Mouse (Mus musculus) hindbrain, postnatal 0 days (tissue): Measurements from ENCODE around the gene Hoxc11. TPM values are rescaled to one million over a fixed set of nuclear protein-coding genes. Genes with fewer than 3 reads are reported as not detected.

Experiments
- ATAC-seq: fragments of 200-750 bp; cut with Nextera tagmentation; 2 replicates; pipeline ENCODE4 v1.8.0; 2017; ENCODE audit warnings: mild to moderate bottlenecking, moderate TSS enrichment, moderate library complexity
- DNase-seq: peaks from one replicate; pipeline ENCODE4 v3.0.0-alpha.2; 2015; ENCODE audit warnings: low spot score
- H3K27ac ChIP-seq: fragments of 300-500 bp; sonication (generic); 2 replicates; pipeline ENCODE4 v1.5.1; 2014; ENCODE audit warnings: mild to moderate bottlenecking
- H3K27me3 ChIP-seq: fragments of 300-500 bp; sonication (generic); 2 replicates; pipeline ENCODE4 v1.6.1; 2014; ENCODE audit warnings: low read length, mixed read lengths; ENCODE audit not compliant: insufficient read depth
- H3K36me3 ChIP-seq: fragments of 300-500 bp; sonication (generic); 2 replicates; pipeline ENCODE4 v1.6.1; 2014; ENCODE audit warnings: low read length, mixed read lengths; ENCODE audit not compliant: insufficient read depth
- H3K4me1 ChIP-seq: fragments of 300-500 bp; sonication (generic); 2 replicates; pipeline ENCODE4 v1.6.1; 2014; ENCODE audit warnings: antibody characterized with exemption, low read length, mixed read lengths; ENCODE audit not compliant: insufficient read depth
- H3K4me2 ChIP-seq: fragments of 300-500 bp; sonication (generic); 2 replicates; pipeline ENCODE4 v1.6.1; 2014; ENCODE audit warnings: low read depth, mild to moderate bottlenecking, low read length, moderate library complexity, mixed read lengths
- H3K4me3 ChIP-seq: fragments of 300-500 bp; sonication (generic); 2 replicates; pipeline ENCODE4 v1.5.1; 2014; ENCODE audit warnings: low read length
- H3K9ac ChIP-seq: fragments of 300-500 bp; sonication (generic); replicated peaks from 2 replicates; pipeline ENCODE4 v1.6.1; 2014; ENCODE audit warnings: mild to moderate bottlenecking, low read length, moderate library complexity, mixed read lengths
- H3K9me3 ChIP-seq: fragments of 300-500 bp; sonication (generic); 2 replicates; pipeline ENCODE4 v1.6.1; 2016; ENCODE audit warnings: low read length, mixed read lengths
- CTCF ChIP-seq: IDR thresholded peaks from 2 replicates; pipeline ENCODE4 v1.5.1; 2016; ENCODE audit warnings: antibody characterized with exemption, control low read depth, low read depth
- WGBS: fragments of 180-500 bp; shearing (Covaris S2); extraction: QIAGEN DNeasy Blood & Tissue Kit; methylation state at CpG from one replicate; pipeline ENCODE4 v1.1.7; 2014; 5-methylcytosine and 5-hydroxymethylcytosine counted together
- polyA plus RNA-seq: library from polyadenylated mRNA; unstranded; fragments of >200 nt; fragmentation: Nextera tagmentation; extraction: Ambion mirVana; gene quantifications from 2 replicates; pipeline ENCODE4 v1.2.1, GENCODE M21; 2015
- total RNA-seq: library from RNA; depleted of rRNA; stranded (reverse); fragments of >200 nt; gene quantifications from 2 replicates; pipeline ENCODE4 v1.2.3, GENCODE M21; 2014

Gene Hoxc11
- total and polyA plus RNA-seq, 2 experiments from 2014 or later, result not detected

DNA sequence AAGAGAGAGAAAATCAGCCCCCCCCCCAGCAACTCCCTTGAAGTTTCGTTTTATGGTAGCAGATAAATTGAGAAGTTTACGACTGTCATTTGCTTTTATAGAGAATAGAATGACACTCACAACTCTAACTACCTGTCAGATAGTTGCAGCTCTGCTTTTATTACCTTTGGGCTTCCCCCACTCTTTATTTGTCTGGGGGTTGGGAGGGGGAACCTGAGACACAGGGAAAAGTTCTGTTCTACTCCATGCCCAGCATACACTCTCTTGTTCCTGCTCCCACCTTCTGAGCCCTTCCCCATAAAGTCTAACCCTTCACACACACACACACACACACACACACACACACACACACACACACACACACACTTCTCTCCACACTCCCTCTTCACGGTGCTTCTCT lies 38.6 kb downstream of the Hoxc11 start:
- no peak overlapping the region for H3K9ac ChIP-seq
- ATAC-seq (no peak), DNase-seq (no peak)
- 1% methylated on average over 3 of the region's 3 CpGs for WGBS
- no peaks in the 10 kb centered on the region for H3K9me3 ChIP-seq
- H3K4me1 ChIP-seq, result no peaks in the 10 kb centered on the region
- H3K27me3 ChIP-seq, result peaks cover 91% of the 10 kb centered on the region
- no peak overlapping the region for H3K27ac ChIP-seq
- no peak overlapping the region for H3K4me2 ChIP-seq
- TF ChIP-seq CTCF, result no peak
- H3K4me3 ChIP-seq, result no peak overlapping the region
- no peaks in the 10 kb centered on the region for H3K36me3 ChIP-seq

DNA sequence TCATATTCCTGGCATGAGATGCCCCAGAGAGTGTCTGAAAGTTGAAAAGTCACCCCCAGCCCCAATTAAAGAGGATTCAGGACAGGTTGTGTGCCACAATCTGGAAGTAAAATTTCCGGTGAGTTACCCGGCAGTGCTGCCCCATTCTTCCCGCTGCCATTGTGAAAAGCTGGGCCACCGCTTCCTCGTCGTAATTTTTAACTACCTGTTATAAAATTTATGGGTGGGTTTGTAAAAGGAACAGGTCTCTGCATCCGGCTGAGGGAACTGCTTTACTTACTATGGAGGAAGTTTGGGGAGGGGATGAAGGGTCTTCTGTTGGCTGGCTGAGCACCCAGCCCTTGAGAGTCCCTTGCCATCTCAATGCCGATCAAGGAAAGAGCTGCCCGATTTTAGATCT lies 42.3 kb downstream of the Hoxc11 start:
- ATAC-seq (no peak), DNase-seq (no peak)
- Histone ChIP-seq H3K9me3 (no peaks in the 10 kb centered on the region), H3K4me2 (no peak overlapping the region), H3K36me3 (no peaks in the 10 kb centered on the region), H3K4me1 (peaks cover 4% of the 10 kb centered on the region; the same call in 1 of the 2 replicates), H3K27me3 (peaks cover 92% of the 10 kb centered on the region), H3K4me3 (no peak overlapping the region), H3K27ac (no peak overlapping the region), H3K9ac (no peak overlapping the region)
- TF ChIP-seq CTCF, result no peak
- WGBS, result 3% methylated on average over 9 of the region's 9 CpGs

DNA sequence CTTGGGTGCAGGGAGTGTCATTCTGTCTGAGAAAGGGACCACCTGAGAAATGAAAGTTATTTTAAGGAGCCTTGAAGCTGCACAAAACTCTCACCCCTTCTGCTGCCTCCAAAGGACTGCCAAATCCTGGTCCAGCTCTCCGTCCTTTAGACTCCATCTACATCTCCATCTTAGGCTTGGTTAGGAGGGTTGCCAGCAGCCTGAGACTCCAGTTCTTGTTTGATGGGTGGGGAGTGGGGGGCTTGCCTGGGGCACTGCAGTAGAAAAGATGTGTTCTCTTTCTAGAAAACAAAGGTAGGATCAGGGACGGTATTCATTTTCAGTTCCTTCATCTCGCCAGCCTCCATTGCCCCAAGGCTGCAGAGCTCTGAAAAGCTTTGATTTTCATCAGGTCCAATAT lies 43.2 kb downstream of the Hoxc11 start:
- Histone ChIP-seq H3K4me1 (peaks cover 4% of the 10 kb centered on the region; the same call in 1 of the 2 replicates), H3K4me3 (no peak overlapping the region), H3K4me2 (no peak overlapping the region), H3K9ac (no peak overlapping the region), H3K36me3 (no peaks in the 10 kb centered on the region), H3K27ac (no peak overlapping the region), H3K9me3 (no peaks in the 10 kb centered on the region), H3K27me3 (peaks cover 92% of the 10 kb centered on the region)
- no peak for TF ChIP-seq CTCF
- ATAC-seq, result no peak
- DNase-seq, result no peak
- 2% methylated on average over 3 of the region's 3 CpGs for WGBS

DNA sequence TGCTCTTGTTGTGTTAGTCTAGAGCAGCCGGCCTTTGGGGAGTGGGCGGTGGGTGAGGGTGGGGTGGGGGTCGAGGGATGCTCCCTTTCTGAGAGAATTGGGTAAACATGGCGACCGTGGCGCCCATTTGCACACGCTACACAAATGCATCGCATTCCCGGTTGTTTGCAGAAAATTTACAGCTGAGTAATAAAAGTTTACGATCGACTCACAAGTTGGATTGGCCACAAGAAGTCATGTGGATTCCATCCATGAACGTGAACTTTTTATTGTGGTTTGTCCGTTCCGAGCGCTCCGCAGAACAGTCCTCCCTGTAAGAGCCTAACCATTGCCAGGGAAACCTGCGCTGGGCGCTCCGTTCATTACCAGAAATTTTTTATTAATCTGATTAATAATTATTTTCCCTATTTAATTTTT lies 43.7 kb downstream of the Hoxc11 start, which contains the start of gene Hoxc6:
Gene Hoxc6, plus strand, starts transcription at position 319 of the 417 bp plus-strand sequence.
- no peak for TF ChIP-seq CTCF
- DNase-seq (no peak), ATAC-seq (no peak)
- Histone ChIP-seq H3K9me3 (no peaks in the 10 kb centered on the region), H3K27me3 (peaks cover 92% of the 10 kb centered on the region), H3K4me2 (peak within 1 kb of the TSS; percentile 56), H3K4me3 (peak within 1 kb of the TSS; percentile 35), H3K27ac (no peak within 1 kb of the TSS), H3K4me1 (peaks cover 4% of the 10 kb centered on the region; the same call in 1 of the 2 replicates), H3K36me3 (no peaks in the 10 kb centered on the region), H3K9ac (no peak within 1 kb of the TSS)
- 1% methylated on average over 19 of the region's 19 CpGs for WGBS

DNA sequence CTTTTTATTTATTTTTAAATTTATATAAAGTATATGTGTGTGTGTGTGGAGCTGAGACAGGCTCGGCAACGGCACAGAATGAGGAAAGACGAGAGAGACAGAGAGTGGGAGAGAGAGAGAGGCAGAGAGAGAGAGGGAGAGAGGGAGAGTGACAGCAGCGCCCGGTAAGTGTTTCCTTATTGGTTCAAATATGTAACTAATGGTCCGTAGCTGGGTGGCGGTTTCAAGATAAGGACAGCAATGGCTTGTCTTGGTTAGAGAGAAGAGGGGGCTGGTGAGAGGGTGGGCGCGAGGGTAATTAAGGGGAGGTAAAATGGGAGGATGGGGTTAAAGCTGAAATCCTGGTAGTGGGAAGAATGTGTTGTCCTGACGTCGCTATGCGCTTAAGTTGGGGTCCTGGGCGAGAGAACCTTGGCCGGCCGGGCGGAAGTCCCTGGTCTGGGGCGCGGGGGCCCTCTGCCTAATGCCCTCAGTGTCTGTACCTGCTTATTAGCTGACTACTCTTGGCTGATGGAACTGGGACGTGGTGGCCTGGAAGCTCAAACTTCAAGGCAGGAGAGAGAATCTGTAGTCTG lies 44.5 kb downstream of the Hoxc11 start:
- no peak overlapping the region for H3K27ac ChIP-seq
- peaks cover 4% of the 10 kb centered on the region; the same call in 1 of the 2 replicates for H3K4me1 ChIP-seq
- H3K9me3 ChIP-seq, result no peaks in the 10 kb centered on the region
- peak overlapping the region; percentile 35 for H3K4me3 ChIP-seq
- H3K4me2 ChIP-seq, result peak overlapping the region; percentile 56
- 2% methylated on average over 19 of the region's 19 CpGs for WGBS
- ATAC-seq (no peak), DNase-seq (no peak)
- H3K36me3 ChIP-seq, result no peaks in the 10 kb centered on the region
- no peak for TF ChIP-seq CTCF
- peaks cover 93% of the 10 kb centered on the region for H3K27me3 ChIP-seq
- no peak overlapping the region for H3K9ac ChIP-seq

DNA sequence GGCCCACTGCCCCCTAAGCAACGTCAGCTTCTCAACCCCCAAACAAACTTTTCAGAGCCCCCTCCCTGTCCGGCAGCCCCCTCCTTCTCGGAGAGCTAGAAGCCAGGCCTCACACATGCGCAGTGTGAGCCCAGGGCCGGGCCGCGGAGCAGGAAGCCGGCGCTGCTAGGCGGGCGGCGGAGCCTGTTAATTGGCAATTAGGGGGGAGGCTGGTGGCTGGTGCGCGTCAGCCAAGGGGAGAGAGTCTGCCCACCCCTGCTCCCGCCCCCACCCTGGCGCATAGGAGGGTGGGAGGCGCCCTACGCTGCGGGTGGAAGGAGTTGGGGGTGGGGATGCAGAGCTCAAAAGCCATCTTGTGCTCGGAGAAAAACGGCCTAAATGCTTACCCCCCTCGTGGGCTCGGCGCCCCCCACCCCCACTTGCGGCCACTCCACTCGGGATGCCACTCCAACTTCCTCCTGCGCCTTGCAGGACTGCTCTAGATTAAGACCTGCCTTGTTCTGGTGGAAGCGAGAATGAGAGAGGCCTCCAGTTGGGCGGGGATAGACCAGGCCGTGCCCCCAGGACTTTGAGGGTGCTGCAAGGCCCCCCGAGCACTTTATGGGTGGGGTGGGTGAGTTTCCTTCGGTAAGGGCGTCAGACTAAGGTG lies 45.1 kb downstream of the Hoxc11 start:
- no peaks in the 10 kb centered on the region for H3K36me3 ChIP-seq
- no peak for TF ChIP-seq CTCF
- ATAC-seq (0 out of 2 replicates have a peak, but pooled peaks have one; percentile 40), DNase-seq (peak; percentile 58)
- peak overlapping the region; percentile 35 for H3K4me3 ChIP-seq
- H3K9me3 ChIP-seq, result no peaks in the 10 kb centered on the region
- H3K4me1 ChIP-seq, result peaks cover 4% of the 10 kb centered on the region; the same call in 1 of the 2 replicates
- WGBS, result under 1% methylated on average over 32 of the region's 33 CpGs
- H3K27ac ChIP-seq, result no peak overlapping the region
- peaks cover 97% of the 10 kb centered on the region for H3K27me3 ChIP-seq
- no peak overlapping the region for H3K9ac ChIP-seq
- H3K4me2 ChIP-seq, result peak overlapping the region; percentile 56

DNA sequence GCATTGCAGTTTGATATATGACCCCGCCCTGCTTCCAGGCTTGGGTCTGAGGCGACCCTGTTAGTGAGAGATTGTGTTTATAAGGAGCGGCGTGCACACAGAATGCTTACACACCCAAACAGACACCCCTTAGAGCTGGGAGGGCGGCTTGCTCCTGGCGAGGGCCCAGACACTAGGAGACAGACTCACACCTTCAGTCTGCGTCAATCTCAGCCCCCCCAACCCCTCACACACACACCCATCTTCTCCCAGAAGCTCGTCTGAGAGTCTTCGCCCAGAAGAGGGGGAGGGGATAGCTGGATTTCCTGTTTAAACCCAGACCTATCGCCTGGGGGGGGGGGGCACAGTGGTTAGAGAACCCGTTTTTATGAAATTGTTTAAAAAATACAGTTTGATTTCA lies 45.7 kb downstream of the Hoxc11 start:
- peak overlapping the region; percentile 56; the same call in 1 of the 2 replicates for H3K4me2 ChIP-seq
- H3K27me3 ChIP-seq, result peaks cover 97% of the 10 kb centered on the region
- no peak for DNase-seq
- H3K9ac ChIP-seq, result no peak overlapping the region
- no peak overlapping the region for H3K4me3 ChIP-seq
- ATAC-seq, result 0 out of 2 replicates have a peak, but pooled peaks have one; percentile 10
- no peak overlapping the region for H3K27ac ChIP-seq
- H3K36me3 ChIP-seq, result no peaks in the 10 kb centered on the region
- no peaks in the 10 kb centered on the region for H3K9me3 ChIP-seq
- WGBS, result 7% methylated on average over 11 of the region's 11 CpGs
- H3K4me1 ChIP-seq, result peaks cover 4% of the 10 kb centered on the region; the same call in 1 of the 2 replicates
- no peak for TF ChIP-seq CTCF
